Comparison of ENCODE assay signal across 8 mouse cellular contexts in the genomic region with DNA sequence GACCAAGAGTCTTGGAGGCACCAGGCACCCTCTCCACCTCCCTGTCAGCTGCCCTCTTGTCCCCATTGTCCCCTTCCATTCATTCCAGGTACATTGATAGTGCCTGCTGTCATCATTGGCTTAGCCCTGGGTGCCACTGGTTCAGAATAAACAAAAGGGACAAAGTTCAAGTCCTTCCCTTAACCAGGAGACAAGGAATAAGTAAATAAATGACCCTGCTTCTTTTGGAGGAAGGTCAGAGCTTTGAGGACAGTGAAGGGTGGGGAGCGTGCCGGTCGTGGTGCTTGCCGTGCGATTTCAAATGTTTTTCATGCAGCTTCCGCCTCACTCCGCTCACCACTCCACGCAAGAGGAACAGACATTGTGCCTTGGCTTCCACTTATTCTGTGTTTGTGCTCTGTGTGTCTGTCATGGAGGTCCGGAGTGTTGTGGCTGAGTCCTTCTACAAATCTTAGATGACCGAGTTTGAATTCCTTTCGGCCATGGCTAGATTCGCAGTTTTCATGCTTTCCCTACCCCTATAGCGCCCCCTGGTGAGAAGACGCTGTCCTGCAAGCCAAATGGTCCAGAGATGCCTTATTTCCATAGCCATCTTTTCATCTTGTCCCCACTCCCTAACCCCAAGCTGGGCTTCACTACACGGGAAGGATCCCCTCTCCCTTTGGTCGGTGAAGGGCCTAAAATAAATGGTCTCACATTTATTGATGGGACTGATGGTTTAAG. TPM values are rescaled to one million over a fixed set of nuclear protein-coding genes. Genes with fewer than 3 reads are reported as not detected.
DNase-seq lines count a peak whose midpoint lies in the region; ATAC-seq and TF ChIP-seq lines count a peak whose summit lies in the region.

No protein-coding gene starts in this region.

- no peaks in the 10 kb centered on the region for H3K9me3 ChIP-seq in ES-E14 (ENCODE audit: control insufficient read depth, insufficient read depth, low read depth, low read length)
- H3K9me3 ChIP-seq in heart, postnatal 0 days (replicated peaks; ENCODE audit: control insufficient read depth, low read length) = no peaks in the 10 kb centered on the region
- H3K9me3 ChIP-seq in lung, postnatal 0 days (ENCODE audit: low read length) = no peaks in the 10 kb centered on the region

- peak overlapping the region; percentile 38 for H3K4me2 ChIP-seq in heart, postnatal 0 days (ENCODE audit: low read depth, low read length)
- H3K4me2 ChIP-seq in lung, postnatal 0 days (replicated peaks; ENCODE audit: low read depth, low read length) = peak overlapping the region; percentile 22; the same call in 1 of the 2 replicates

- no peak overlapping the region for H3K4me3 ChIP-seq in ES-E14 (ENCODE audit: insufficient read depth in 1 of 2, low read depth in 1 of 2, low read length in 2 of 2, poor library complexity in 1 of 2, severe bottlenecking in 1 of 2)
- H3K4me3 ChIP-seq in embryonic fibroblast, embryonic 13.5 days (ENCODE audit: insufficient read depth, low read length) = no peak overlapping the region
- H3K4me3 ChIP-seq in heart, postnatal 0 days (ENCODE audit: low read depth, low read length) = no peak overlapping the region
- no peak overlapping the region for H3K4me3 ChIP-seq in lung, postnatal 0 days (ENCODE audit: low read depth, low read length)

- peaks cover 1 to 9% of the 10 kb centered on the region in 2 experiments; a peak in 3 of 4 replicates for H3K4me1 ChIP-seq in ES-E14 (ENCODE audit: control insufficient read depth in 2 of 2, insufficient read depth in 2 of 2, low read length in 2 of 2, poor library complexity in 1 of 2)
- H3K4me1 ChIP-seq in embryonic fibroblast, embryonic 13.5 days (ENCODE audit: control insufficient read depth, insufficient read depth, low read length) = 0 out of 2 replicates have a peak, but pooled peaks cover 2% of the 10 kb centered on the region
- H3K4me1 ChIP-seq in heart, postnatal 0 days (ENCODE audit: control insufficient read depth, insufficient read depth) = peaks cover 5% of the 10 kb centered on the region; the same call in 1 of the 2 replicates
- H3K4me1 ChIP-seq in lung, postnatal 0 days (ENCODE audit: insufficient read depth, low read depth, low read length) = peaks cover 5% of the 10 kb centered on the region; the same call in 1 of the 2 replicates

- H3K27ac ChIP-seq in ES-E14 (ENCODE audit: insufficient read depth, low read depth, low read length, poor library complexity, severe bottlenecking) = no peak overlapping the region
- no peak overlapping the region for H3K27ac ChIP-seq in embryonic fibroblast, embryonic 13.5 days (ENCODE audit: insufficient read depth, low read length)
- H3K27ac ChIP-seq in heart, postnatal 0 days (ENCODE audit: low read depth) = no peak overlapping the region
- no peak overlapping the region for H3K27ac ChIP-seq in lung, postnatal 0 days (ENCODE audit: low read length)

- H3K27me3 ChIP-seq in heart, postnatal 0 days (ENCODE audit: control insufficient read depth, insufficient read depth, low read length) = no peaks in the 10 kb centered on the region
- H3K27me3 ChIP-seq in lung, postnatal 0 days (replicated peaks; ENCODE audit: insufficient read depth, low read length) = no peaks in the 10 kb centered on the region

- TF ChIP-seq EP300 in heart, postnatal 0 days (IDR thresholded peaks at IDR 0.05; ENCODE audit: low read depth) = no peak
- TF ChIP-seq EP300 in lung, postnatal 0 days (IDR thresholded peaks at IDR 0.05) = no peak

- TF ChIP-seq CTCF in embryonic fibroblast, embryonic 13.5 days (IDR thresholded peaks at IDR 0.05; ENCODE audit: borderline replicate concordance, insufficient read depth, low read length) = peak; percentile 80
- peak; percentile 95 for TF ChIP-seq CTCF in heart, postnatal 0 days (IDR thresholded peaks at IDR 0.05; ENCODE audit: low read depth)
- TF ChIP-seq CTCF in lung, postnatal 0 days (IDR thresholded peaks at IDR 0.05) = peak; percentile 95

- in situ Hi-C loops in ES-E14 (cut with MboI; ENCODE audit: low sequenced_read_pairs in 2 of 2, unreplicated experiment in 2 of 2) = loop anchor here (10.0 kb wide), 1 partner anchor 277 kb away; the partner anchor contains the start of gene Grpel1 (in 2 of the 2)

- no peak overlapping the region for H3K9ac ChIP-seq in ES-E14 (ENCODE audit: insufficient read depth, low read depth, low read length, poor library complexity, severe bottlenecking)
- no peak overlapping the region for H3K9ac ChIP-seq in heart, postnatal 0 days (replicated peaks; ENCODE audit: low read depth, low read length)
- no peak overlapping the region for H3K9ac ChIP-seq in lung, postnatal 0 days (replicated peaks; ENCODE audit: low read depth)

- no peak for TF ChIP-seq POLR2A in embryonic fibroblast, embryonic 13.5 days (IDR thresholded peaks at IDR 0.05; ENCODE audit: low read depth, low read length)

- H3K36me3 ChIP-seq in ES-E14 (ENCODE audit: control insufficient read depth, insufficient read depth, low read length, poor library complexity, severe bottlenecking) = no peaks in the 10 kb centered on the region
- H3K36me3 ChIP-seq in heart, postnatal 0 days (replicated peaks; ENCODE audit: control insufficient read depth, insufficient read depth, low read length) = no peaks in the 10 kb centered on the region
- no peaks in the 10 kb centered on the region for H3K36me3 ChIP-seq in lung, postnatal 0 days (ENCODE audit: insufficient read depth, low read length)

- WGBS in heart, postnatal 0 days = 33% methylated on average over 16 of the region's 16 CpGs
- WGBS in lung, postnatal 0 days = 32% methylated on average over 16 of the region's 16 CpGs

- DNase-seq in ES-E14 (ENCODE audit: low read depth, low spot score) = peak; percentile 73
- DNase-seq in adrenal gland, postnatal 4 days (ENCODE audit: low spot score in 2 of 2) = peak; percentile 70 to 75
- peak; percentile 55 for DNase-seq in heart, postnatal 0 days (ENCODE audit: low spot score)
- DNase-seq in layer of hippocampus, adult 8-10 months (ENCODE audit: low spot score in 2 of 2) = peak; percentile 60 to 87
- DNase-seq in lung, postnatal 0 days (ENCODE audit: low spot score) = peak; percentile 78
- peak; percentile 87 for DNase-seq in right cerebral cortex, postnatal 4 days
- peak; percentile 61 to 90 for DNase-seq in urinary bladder, postnatal 4 days (ENCODE audit: low spot score in 2 of 2)

- ATAC-seq in heart, postnatal 0 days (ENCODE audit: insufficient read depth, low read depth) = no peak
- ATAC-seq in lung, postnatal 0 days = peak; percentile 25

TF ChIP-seq in ES-E14, 5 proteins besides CTCF, POLR2A, EP300 and RAD21:
- no peak for TF ChIP-seq CHD2 (IDR thresholded peaks at IDR 0.05; ENCODE audit: low read depth, low read length)
- TF ChIP-seq ZC3H11A (IDR thresholded peaks at IDR 0.05; ENCODE audit: borderline replicate concordance, low read depth, low read length) = peak; percentile 77
TF ChIP-seq in ES-E14: peak in this region for 1.

RNA-seq across cellular contexts. Expression of gene Bloc1s4, which starts 6.2 kb away (rescaled TPM):
- 18.3 and 19.1 TPM in 2 replicates for total RNA-seq in ES-E14 (2012; rRNA removed)
- total RNA-seq in adrenal gland, postnatal 4 days (2021) = 10 to 100 TPM; 25.7 to 27.5 TPM
- 9.3 and 11.4 TPM in 2 replicates for polyA plus RNA-seq in embryonic fibroblast, embryonic 13.5 days (2011; ENCODE audit: insufficient read length, low read depth, missing spikeins)
- 7.5 and 14.8 TPM in 2 replicates for total RNA-seq in heart, postnatal 0 days (2014; rRNA removed; ENCODE audit: low replicate concordance)
- 18.4 and 18.5 TPM in 2 replicates for polyA plus RNA-seq in heart, postnatal 0 days (2015; fragmentation: Nextera tagmentation; extraction: Ambion mirVana)
- total RNA-seq in layer of hippocampus, adult 8-10 months (2022) = 10 to 100 TPM; 14.4 to 21.4 (median 18.5) TPM
- polyA plus RNA-seq in lung, postnatal 0 days (2015; fragmentation: Nextera tagmentation; extraction: Ambion mirVana) = 26.8 and 28.3 TPM in 2 replicates

RNA-seq across cellular contexts. Expression of gene D5Ertd579e, which starts 46.5 kb away (rescaled TPM):
- total RNA-seq in ES-E14 (2012; rRNA removed) = 19.5 and 21.9 TPM in 2 replicates
- 10 to 100 TPM; 55.2 to 62.3 TPM for total RNA-seq in adrenal gland, postnatal 4 days (2021)
- polyA plus RNA-seq in embryonic fibroblast, embryonic 13.5 days (2011; ENCODE audit: insufficient read length, low read depth, missing spikeins) = 56.7 and 56.9 TPM in 2 replicates
- 52.6 and 81.9 TPM in 2 replicates for total RNA-seq in heart, postnatal 0 days (2014; rRNA removed; ENCODE audit: low replicate concordance)
- 21.8 and 28.5 TPM in 2 replicates for polyA plus RNA-seq in heart, postnatal 0 days (2015; fragmentation: Nextera tagmentation; extraction: Ambion mirVana)
- total RNA-seq in layer of hippocampus, adult 8-10 months (2022) = 100 to 1,000 TPM in 1 of 4 experiments, 10 to 100 TPM in 3; 92.0 to 121 (median 95.2) TPM
- 13.1 and 14.6 TPM in 2 replicates for polyA plus RNA-seq in lung, postnatal 0 days (2015; fragmentation: Nextera tagmentation; extraction: Ambion mirVana)

RNA-seq across cellular contexts. Expression of gene Mrfap1, which starts 54.3 kb away (rescaled TPM):
- 147 and 238 TPM in 2 replicates for total RNA-seq in ES-E14 (2012; rRNA removed)
- 100 to 1,000 TPM; 495 to 515 TPM for total RNA-seq in adrenal gland, postnatal 4 days (2021)
- 316 and 394 TPM in 2 replicates for polyA plus RNA-seq in embryonic fibroblast, embryonic 13.5 days (2011; ENCODE audit: insufficient read length, low read depth, missing spikeins)
- total RNA-seq in heart, postnatal 0 days (2014; rRNA removed; ENCODE audit: low replicate concordance) = 222 and 245 TPM in 2 replicates
- polyA plus RNA-seq in heart, postnatal 0 days (2015; fragmentation: Nextera tagmentation; extraction: Ambion mirVana) = 247 and 260 TPM in 2 replicates
- total RNA-seq in layer of hippocampus, adult 8-10 months (2022) = 100 to 1,000 TPM; 515 to 533 (median 521) TPM
- polyA plus RNA-seq in lung, postnatal 0 days (2015; fragmentation: Nextera tagmentation; extraction: Ambion mirVana) = 281 and 298 TPM in 2 replicates
